Mouse (Mus musculus): ENCODE measurements around the gene Oprd1.

The Oprd1 gene

GRCm38 (mm10) chr4:132144080-132144841 is at the start of gene Oprd1:
Oprd1 (minus strand) TSS chr4:132144486.
- peak; percentile 28 for DNase-seq (ENCODE audit: low spot score)

- DNase-seq (ENCODE audit: low spot score) = no peak
These were observed 43.6 kb upstream of the Oprd1 start for GRCm38 (mm10) chr4:132187826-132188401.

GRCm38 (mm10) chr4:132183162-132183561 is 38.9 kb upstream of the Oprd1 start:
- no peak for DNase-seq (ENCODE audit: low spot score)

- DNase-seq (ENCODE audit: low spot score) = peak; percentile 44
These were observed 37.7 kb upstream of the Oprd1 start for GRCm38 (mm10) chr4:132181721-132182658.

- DNase-seq (ENCODE audit: low spot score) = peak; percentile 71
These were observed 36.4 kb upstream of the Oprd1 start for GRCm38 (mm10) chr4:132180710-132181109.

GRCm38 (mm10) chr4:132178630-132179059 is 34.4 kb upstream of the Oprd1 start:
- peak; percentile 93 for DNase-seq (ENCODE audit: low spot score)

GRCm38 (mm10) chr4:132176474-132176873 is 32.2 kb upstream of the Oprd1 start:
- no peak for DNase-seq (ENCODE audit: low spot score)

GRCm38 (mm10) chr4:132170891-132171290 is 26.6 kb upstream of the Oprd1 start:
- no peak for DNase-seq (ENCODE audit: low spot score)

- no peak for DNase-seq (ENCODE audit: low spot score)
These were observed 25.5 kb upstream of the Oprd1 start for GRCm38 (mm10) chr4:132169761-132170160.

GRCm38 (mm10) chr4:132169271-132169670 is 25.0 kb upstream of the Oprd1 start:
- no peak for DNase-seq (ENCODE audit: low spot score)

GRCm38 (mm10) chr4:132167436-132167835 is 23.1 kb upstream of the Oprd1 start:
- DNase-seq (ENCODE audit: low spot score) = no peak

- DNase-seq (ENCODE audit: low spot score) = no peak
These were observed 22.3 kb upstream of the Oprd1 start for GRCm38 (mm10) chr4:132166350-132167290.

GRCm38 (mm10) chr4:132165691-132166090 is 21.4 kb upstream of the Oprd1 start:
- peak; percentile 27 for DNase-seq (ENCODE audit: low spot score)

- peak; percentile 46 for DNase-seq (ENCODE audit: low spot score)
These were observed 12.8 kb upstream of the Oprd1 start for GRCm38 (mm10) chr4:132156941-132157622.

- peak; percentile 55 for DNase-seq (ENCODE audit: low spot score)
These were observed 10.8 kb upstream of the Oprd1 start for GRCm38 (mm10) chr4:132154877-132155670.

- DNase-seq (ENCODE audit: low spot score) = no peak
These were observed 7.4 kb upstream of the Oprd1 start for GRCm38 (mm10) chr4:132151673-132152072.

- no peak for DNase-seq (ENCODE audit: low spot score)
These were observed 1.9 kb upstream of the Oprd1 start for GRCm38 (mm10) chr4:132146201-132146600.

GRCm38 (mm10) chr4:132145092-132145491 is 806 bp upstream of the Oprd1 start:
- DNase-seq (ENCODE audit: low spot score) = no peak

- no peak for DNase-seq (ENCODE audit: low spot score)
These were observed 5.6 kb downstream of the Oprd1 start for GRCm38 (mm10) chr4:132138640-132139039.

- no peak for DNase-seq (ENCODE audit: low spot score)
These were observed 7.3 kb downstream of the Oprd1 start for GRCm38 (mm10) chr4:132137013-132137412.
